Mouse (Mus musculus) spleen, adult 2 months (tissue): Measurements from ENCODE around the gene Akap8l.

Experiments
- CTCF ChIP-seq: fragments of 200-500 bp; IDR thresholded peaks from 2 replicates; pipeline ENCODE4 v1.5.1; 2011; ENCODE audit warnings: mild to moderate bottlenecking, inconsistent platforms; ENCODE audit not compliant: insufficient read depth, insufficient read length, insufficient replicate concordance; ENCODE audit errors: extremely low read depth
- POLR2A ChIP-seq: fragments of 200-500 bp; IDR thresholded peaks from 2 replicates; pipeline ENCODE4 v1.6.1; 2011; ENCODE audit warnings: low read depth, low read length, inconsistent platforms

GRCm38 (mm10) chr17:32334921-32335320 lies 15.5 kb downstream of the Akap8l start:
- TF ChIP-seq CTCF (no peak), POLR2A (no peak)
